Mouse (Mus musculus): ENCODE results near the gene Sqstm1.

DNA sequence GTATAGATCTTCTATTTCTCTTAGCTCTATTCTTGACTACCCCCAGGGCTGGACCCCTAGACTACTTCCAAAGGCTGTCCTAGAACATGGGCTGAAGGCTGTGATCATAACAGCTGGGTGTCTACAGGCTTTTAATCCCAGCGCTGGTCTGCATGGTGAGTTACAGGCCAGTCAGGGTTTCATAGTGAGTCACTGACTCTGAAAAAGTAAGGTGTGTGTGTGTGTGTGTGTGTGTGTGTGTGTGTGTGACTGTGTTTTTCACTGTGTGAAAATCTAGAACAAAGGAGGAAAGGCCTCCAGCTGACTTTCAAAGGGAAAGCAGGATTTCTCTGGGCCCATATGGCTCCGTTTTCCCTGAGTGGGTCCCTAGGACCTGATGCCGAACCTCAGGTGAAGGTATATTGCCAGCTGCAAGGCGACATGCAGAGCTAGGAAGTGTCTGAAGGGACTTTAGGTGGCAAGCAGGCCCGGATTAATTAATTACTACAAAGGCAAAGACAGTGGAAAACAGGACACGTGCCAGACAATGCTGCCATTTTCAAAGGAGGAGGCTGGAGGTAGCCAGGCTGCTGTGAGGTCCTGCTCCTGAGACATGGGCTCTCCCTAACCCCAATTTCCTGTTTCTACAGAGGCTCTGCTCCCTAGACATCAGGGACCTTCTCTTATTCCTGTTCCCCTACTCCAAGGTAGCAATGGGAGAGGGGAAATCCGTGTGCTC is 12.1 kb upstream of the Sqstm1 start:
- TF ChIP-seq CTCF (IDR thresholded peaks at IDR 0.05; ENCODE audit: borderline replicate concordance, insufficient read depth, low read length) (no peak), POLR2A (IDR thresholded peaks at IDR 0.05; ENCODE audit: low read depth, low read length) (no peak)
